7 mouse cellular contexts compared by ENCODE assay signal in the genomic region with DNA sequence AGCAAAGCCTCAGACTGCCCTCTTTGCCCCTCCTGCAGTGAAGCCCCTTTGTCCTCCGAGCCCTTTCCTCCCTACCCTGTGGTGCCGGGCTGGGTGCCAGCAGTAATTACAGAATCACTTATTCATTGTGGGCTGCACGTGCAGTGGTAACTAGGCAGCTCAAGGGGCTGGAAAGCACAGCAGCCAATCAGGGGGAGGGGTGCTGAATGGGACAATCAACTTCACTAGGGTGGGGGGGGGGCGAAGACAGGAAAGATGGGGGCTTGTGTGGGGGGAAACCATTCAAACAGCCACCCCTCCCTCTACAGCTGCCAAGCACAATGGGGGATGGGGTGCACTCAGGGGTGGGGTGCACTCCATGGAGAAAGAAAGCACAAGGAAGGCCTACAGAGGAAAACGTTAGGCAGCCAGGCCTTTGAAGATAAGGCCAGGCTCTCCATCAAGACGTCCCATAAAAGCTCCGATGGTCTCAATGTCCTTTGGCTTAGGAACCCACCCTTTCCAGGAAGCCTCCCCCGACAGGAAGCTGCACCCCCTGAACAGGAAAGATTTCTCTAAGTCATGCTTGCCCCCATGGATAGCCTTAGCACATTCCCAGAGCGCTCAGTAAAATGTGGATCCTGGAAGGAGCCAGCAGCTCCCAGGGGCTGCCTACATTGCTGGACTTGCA. TPM values are rescaled to one million over a fixed set of nuclear protein-coding genes. Genes with fewer than 3 reads are reported as not detected.
DNase-seq lines count a peak whose midpoint lies in the region; ATAC-seq lines count a peak whose summit lies in the region.

No protein-coding gene starts in this region.

- H3K9me3 ChIP-seq in heart, embryonic 14.5 days (ENCODE audit: control insufficient read depth, low read length), result no peaks in the 10 kb centered on the region
- no peaks in the 10 kb centered on the region for H3K9me3 ChIP-seq in liver, embryonic 13.5 days (replicated peaks)
- H3K9me3 ChIP-seq in neural tube, embryonic 15.5 days (replicated peaks), result no peaks in the 10 kb centered on the region

- H3K4me1 ChIP-seq in heart, embryonic 14.5 days (ENCODE audit: control insufficient read depth in 2 of 2, insufficient read depth in 2 of 2, low read length in 2 of 2), result peaks cover 4 to 11% of the 10 kb centered on the region in 2 experiments; a peak in 3 of 4 replicates
- H3K4me1 ChIP-seq in liver, embryonic 13.5 days (replicated peaks), result no peaks in the 10 kb centered on the region
- peaks cover 19% of the 10 kb centered on the region for H3K4me1 ChIP-seq in neural tube, embryonic 15.5 days

- 20% methylated on average over 9 of the region's 9 CpGs for WGBS in heart, embryonic 14.5 days
- 17% methylated on average over 9 of the region's 9 CpGs for WGBS in liver, embryonic 13.5 days (ENCODE audit: insufficient replicate concordance)
- 12% methylated on average over 9 of the region's 9 CpGs for WGBS in neural tube, embryonic 15.5 days

- H3K4me3 ChIP-seq in heart, embryonic 14.5 days (ENCODE audit: control insufficient read depth in 1 of 2, insufficient read depth in 1 of 2, low read depth in 1 of 2, low read length in 2 of 2), result no peak overlapping the region
- H3K4me3 ChIP-seq in liver, embryonic 13.5 days (replicated peaks), result no peak overlapping the region
- H3K4me3 ChIP-seq in neural tube, embryonic 15.5 days (replicated peaks), result no peak overlapping the region

- H3K27ac ChIP-seq in heart, embryonic 14.5 days (replicated peaks in 1 of 2; ENCODE audit: control insufficient read depth in 1 of 2, insufficient read depth in 1 of 2, low read depth in 2 of 2, low read length in 2 of 2), result peak overlapping the region; percentile 38 to 72; a peak in 3 of 4 replicates
- peak overlapping the region; percentile 55 for H3K27ac ChIP-seq in liver, embryonic 13.5 days
- peak overlapping the region; percentile 75 for H3K27ac ChIP-seq in neural tube, embryonic 15.5 days (replicated peaks)

- peak; percentile 71 for ATAC-seq in common myeloid progenitor, adult 5-6 weeks (replicated peaks; ENCODE audit: low read depth, poor library complexity, severe bottlenecking)
- ATAC-seq in heart, embryonic 14.5 days (ENCODE audit: insufficient number of reproducible peaks, insufficient read depth, low FRiP score, low read depth), result peak; percentile 59
- peak; percentile 55; the same call in 1 of the 2 replicates for ATAC-seq in liver, embryonic 13.5 days (ENCODE audit: low read depth)
- ATAC-seq in neural tube, embryonic 15.5 days (ENCODE audit: low FRiP score), result peak; percentile 93

- no peak overlapping the region for H3K4me2 ChIP-seq in heart, embryonic 14.5 days (ENCODE audit: low read length)
- no peak overlapping the region for H3K4me2 ChIP-seq in liver, embryonic 13.5 days
- no peak overlapping the region for H3K4me2 ChIP-seq in neural tube, embryonic 15.5 days

- H3K9ac ChIP-seq in heart, embryonic 14.5 days (ENCODE audit: low read length), result no peak overlapping the region
- H3K9ac ChIP-seq in liver, embryonic 13.5 days, result no peak overlapping the region
- H3K9ac ChIP-seq in neural tube, embryonic 15.5 days (replicated peaks), result no peak overlapping the region

- H3K27me3 ChIP-seq in heart, embryonic 14.5 days (ENCODE audit: control insufficient read depth, insufficient read depth, low read length), result no peaks in the 10 kb centered on the region
- no peaks in the 10 kb centered on the region for H3K27me3 ChIP-seq in liver, embryonic 13.5 days
- H3K27me3 ChIP-seq in neural tube, embryonic 15.5 days (replicated peaks), result no peaks in the 10 kb centered on the region

- DNase-seq in R1 (ENCODE audit: low read depth, low spot score), result peak; percentile 80
- peak; percentile 77 to 79 for DNase-seq in kidney, postnatal 25 days
- no peak for DNase-seq in liver, embryonic 13.5 days
- DNase-seq in spleen, postnatal 10 days (ENCODE audit: low spot score in 2 of 2), result no peak

- no peaks in the 10 kb centered on the region for H3K36me3 ChIP-seq in heart, embryonic 14.5 days (ENCODE audit: control insufficient read depth, insufficient read depth, low read length)
- H3K36me3 ChIP-seq in liver, embryonic 13.5 days, result no peaks in the 10 kb centered on the region
- H3K36me3 ChIP-seq in neural tube, embryonic 15.5 days, result no peaks in the 10 kb centered on the region

RNA-seq across cellular contexts. Expression of gene Accsl, which starts 22.8 kb away (rescaled TPM):
- not detected in 2 replicates for total RNA-seq in common myeloid progenitor, adult 5-6 weeks (2017)
- polyA plus RNA-seq in heart, embryonic 14.5 days (2014; fragmentation: Nextera tagmentation; extraction: Ambion mirVana), result not detected in 2 replicates
- 0.21 TPM in 1 of 2 replicates, not detected in the other for polyA plus RNA-seq in liver, embryonic 13.5 days (2015; fragmentation: Nextera tagmentation; extraction: Ambion mirVana)
- polyA plus RNA-seq in neural tube, embryonic 15.5 days (2015; fragmentation: Nextera tagmentation; extraction: Ambion mirVana), result 0.23 and 0.37 TPM in 2 replicates

RNA-seq across cellular contexts. Expression of gene Accs, which starts 42.0 kb away (rescaled TPM):
- total RNA-seq in common myeloid progenitor, adult 5-6 weeks (2017), result 9.6 and 18.5 TPM in 2 replicates
- polyA plus RNA-seq in heart, embryonic 14.5 days (2014; fragmentation: Nextera tagmentation; extraction: Ambion mirVana), result 8.5 and 8.8 TPM in 2 replicates
- 0.97 and 1.6 TPM in 2 replicates for polyA plus RNA-seq in liver, embryonic 13.5 days (2015; fragmentation: Nextera tagmentation; extraction: Ambion mirVana)
- 4.2 and 5.4 TPM in 2 replicates for polyA plus RNA-seq in neural tube, embryonic 15.5 days (2015; fragmentation: Nextera tagmentation; extraction: Ambion mirVana)

Comparison
In these comparisons a context has a peak if more than half of its experiments do, and no peak if none do; other contexts are left out.
1. DNase-seq: peak in R1 (single experiment) and kidney, postnatal 25 days (2 of 2); none in liver, embryonic 13.5 days (single experiment) and spleen, postnatal 10 days (0 of 2).
2. Peak in every context shown above with its lines, with median percentiles within 50 percentile points of each other: ATAC-seq and H3K27ac ChIP-seq.